Mouse (Mus musculus) hematopoietic stem cell, adult 5-6 weeks (primary cell): ENCODE measurements at regions not wholly inside any gene's neighbourhood (a gene's known extent, or its start where the extent isn't known, plus 50 kb on each side); places are given as distances from the start of the nearest gene placed in this dataset.

Experiments used
- ATAC-seq, 2 experiments: fragments of 125-278 bp in 1 of 2; replicated peaks in 1 of 2; 2 replicates each; pipeline ENCODE4 v1.8.0; 2016 to 2017; ENCODE audit warnings: inconsistent platforms in 2 of 2, mild to moderate bottlenecking in 2 of 2, moderate number of reproducible peaks in 2 of 2, low read depth in 1 of 2, moderate TSS enrichment in 1 of 2; ENCODE audit not compliant: low FRiP score in 2 of 2, poor library complexity in 2 of 2, severe bottlenecking in 2 of 2, insufficient read depth in 1 of 2, low TSS enrichment in 1 of 2

- ATAC-seq: no peak
Measured at GRCm38 (mm10) chr3:60292142-60292541, 180.5 kb upstream of the Mbnl1 start.

- no peak for ATAC-seq
Measured at GRCm38 (mm10) chr3:60292940-60293339, 179.7 kb upstream of the Mbnl1 start.

- ATAC-seq: no peak
Measured at GRCm38 (mm10) chr3:60305399-60305798, 167.2 kb upstream of the Mbnl1 start.

GRCm38 (mm10) chr3:60310402-60310801, 162.2 kb upstream of the Mbnl1 start:
- ATAC-seq: no peak

GRCm38 (mm10) chr3:60311178-60311577, 161.5 kb upstream of the Mbnl1 start:
- ATAC-seq: no peak

GRCm38 (mm10) chr3:60320213-60320936, 152.3 kb upstream of the Mbnl1 start:
- peak; percentile 95 to 98 for ATAC-seq

GRCm38 (mm10) chr3:60323514-60323913, 149.1 kb upstream of the Mbnl1 start:
- no peak for ATAC-seq

GRCm38 (mm10) chr3:60324416-60324815, 148.2 kb upstream of the Mbnl1 start:
- ATAC-seq: no peak

GRCm38 (mm10) chr3:60324969-60325368, 147.7 kb upstream of the Mbnl1 start:
- no peak for ATAC-seq

GRCm38 (mm10) chr3:60332460-60332859, 140.2 kb upstream of the Mbnl1 start:
- ATAC-seq: peak in 1 of 2 experiments; percentile 42; a peak in 1 of 4 replicates

GRCm38 (mm10) chr3:60333669-60334068, 139.0 kb upstream of the Mbnl1 start:
- ATAC-seq: no peak

- ATAC-seq: no peak
Measured at GRCm38 (mm10) chr3:60334133-60334532, 138.5 kb upstream of the Mbnl1 start.

- no peak for ATAC-seq
Measured at GRCm38 (mm10) chr3:60346390-60346789, 126.2 kb upstream of the Mbnl1 start.

- ATAC-seq: no peak
Measured at GRCm38 (mm10) chr3:60347049-60347448, 125.6 kb upstream of the Mbnl1 start.

GRCm38 (mm10) chr3:60371176-60371965, 101.3 kb upstream of the Mbnl1 start:
- peak; percentile 59 to 74; a peak in 3 of 4 replicates for ATAC-seq

- ATAC-seq: peak; percentile 32 to 80; a peak in 2 of 4 replicates
Measured at GRCm38 (mm10) chr3:60373662-60374061, 99.0 kb upstream of the Mbnl1 start.

- no peak for ATAC-seq
Measured at GRCm38 (mm10) chr3:60388593-60388992, 84.0 kb upstream of the Mbnl1 start.

- ATAC-seq: no peak
Measured at GRCm38 (mm10) chr3:60389032-60389431, 83.6 kb upstream of the Mbnl1 start.
